Mouse (Mus musculus): ENCODE measurements around the gene Pdp2. TPM values are rescaled to one million over a fixed set of nuclear protein-coding genes. Genes with fewer than 3 reads are reported as not detected.

The Pdp2 gene
- polyA plus RNA-seq, 1 experiment from 2014 or later, result 21.0 TPM

GRCm38 (mm10) chr8:104606329-104606728 lies 15.1 kb downstream of the Pdp2 start:
- no peaks in the 10 kb centered on the region for H3K36me3 ChIP-seq (ENCODE audit: control insufficient read depth, insufficient read depth, low read length)
- ATAC-seq (ENCODE audit: low read depth), result no peak
- H3K4me1 ChIP-seq (ENCODE audit: control insufficient read depth, insufficient read depth, low read length), result no peaks in the 10 kb centered on the region
- no peak overlapping the region for H3K27ac ChIP-seq (ENCODE audit: low read depth, low read length)
- no peak overlapping the region for H3K9ac ChIP-seq (replicated peaks; ENCODE audit: low read depth, low read length)
- no peaks in the 10 kb centered on the region for H3K9me3 ChIP-seq (ENCODE audit: control insufficient read depth, low read length)
- no peak overlapping the region for H3K4me3 ChIP-seq (ENCODE audit: low read depth, low read length)
- WGBS, result 55% methylated on average over 6 of the region's 6 CpGs
- no peak overlapping the region for H3K4me2 ChIP-seq (ENCODE audit: low read depth, low read length)
- no peaks in the 10 kb centered on the region for H3K27me3 ChIP-seq (ENCODE audit: control insufficient read depth, insufficient read depth, low read length)

GRCm38 (mm10) chr8:104607944-104608343 lies 16.7 kb downstream of the Pdp2 start:
- Histone ChIP-seq H3K27ac (ENCODE audit: low read depth, low read length) (no peak overlapping the region), H3K36me3 (ENCODE audit: control insufficient read depth, insufficient read depth, low read length) (no peaks in the 10 kb centered on the region), H3K9me3 (ENCODE audit: control insufficient read depth, low read length) (no peaks in the 10 kb centered on the region), H3K9ac (replicated peaks; ENCODE audit: low read depth, low read length) (no peak overlapping the region), H3K27me3 (ENCODE audit: control insufficient read depth, insufficient read depth, low read length) (no peaks in the 10 kb centered on the region), H3K4me1 (ENCODE audit: control insufficient read depth, insufficient read depth, low read length) (no peaks in the 10 kb centered on the region), H3K4me2 (ENCODE audit: low read depth, low read length) (no peak overlapping the region), H3K4me3 (ENCODE audit: low read depth, low read length) (no peak overlapping the region)
- WGBS, result 84% methylated on average over 2 of the region's 2 CpGs
- no peak for ATAC-seq (ENCODE audit: low read depth)

- no peak overlapping the region for H3K4me2 ChIP-seq (ENCODE audit: low read depth, low read length)
- no peaks in the 10 kb centered on the region for H3K27me3 ChIP-seq (ENCODE audit: control insufficient read depth, insufficient read depth, low read length)
- no peaks in the 10 kb centered on the region for H3K4me1 ChIP-seq (ENCODE audit: control insufficient read depth, insufficient read depth, low read length)
- no peaks in the 10 kb centered on the region for H3K9me3 ChIP-seq (ENCODE audit: control insufficient read depth, low read length)
- H3K36me3 ChIP-seq (ENCODE audit: control insufficient read depth, insufficient read depth, low read length), result no peaks in the 10 kb centered on the region
- no peak overlapping the region for H3K9ac ChIP-seq (replicated peaks; ENCODE audit: low read depth, low read length)
- no peak overlapping the region for H3K27ac ChIP-seq (ENCODE audit: low read depth, low read length)
- H3K4me3 ChIP-seq (ENCODE audit: low read depth, low read length), result no peak overlapping the region
- WGBS, result 83% methylated on average over 8 of the region's 8 CpGs
- no peak for ATAC-seq (ENCODE audit: low read depth)
Measured at GRCm38 (mm10) chr8:104609222-104609621, 18.0 kb downstream of the Pdp2 start.

- ATAC-seq (ENCODE audit: low read depth), result no peak
- Histone ChIP-seq H3K36me3 (ENCODE audit: control insufficient read depth, insufficient read depth, low read length) (no peaks in the 10 kb centered on the region), H3K27me3 (ENCODE audit: control insufficient read depth, insufficient read depth, low read length) (no peaks in the 10 kb centered on the region), H3K9ac (replicated peaks; ENCODE audit: low read depth, low read length) (no peak overlapping the region), H3K4me2 (ENCODE audit: low read depth, low read length) (no peak overlapping the region), H3K9me3 (ENCODE audit: control insufficient read depth, low read length) (no peaks in the 10 kb centered on the region), H3K27ac (ENCODE audit: low read depth, low read length) (no peak overlapping the region), H3K4me1 (ENCODE audit: control insufficient read depth, insufficient read depth, low read length) (no peaks in the 10 kb centered on the region), H3K4me3 (ENCODE audit: low read depth, low read length) (no peak overlapping the region)
- WGBS, result 81% methylated on average over 12 of the region's 12 CpGs
Measured at GRCm38 (mm10) chr8:104610185-104610766, 19.0 kb downstream of the Pdp2 start.

- no peak overlapping the region for H3K4me2 ChIP-seq (ENCODE audit: low read depth, low read length)
- no peak overlapping the region for H3K9ac ChIP-seq (replicated peaks; ENCODE audit: low read depth, low read length)
- no peak overlapping the region for H3K27ac ChIP-seq (ENCODE audit: low read depth, low read length)
- H3K4me1 ChIP-seq (ENCODE audit: control insufficient read depth, insufficient read depth, low read length), result no peaks in the 10 kb centered on the region
- no peaks in the 10 kb centered on the region for H3K27me3 ChIP-seq (ENCODE audit: control insufficient read depth, insufficient read depth, low read length)
- no peaks in the 10 kb centered on the region for H3K36me3 ChIP-seq (ENCODE audit: control insufficient read depth, insufficient read depth, low read length)
- H3K9me3 ChIP-seq (ENCODE audit: control insufficient read depth, low read length), result no peaks in the 10 kb centered on the region
- ATAC-seq (ENCODE audit: low read depth), result no peak
- 70% methylated on average over 4 of the region's 4 CpGs for WGBS
- no peak overlapping the region for H3K4me3 ChIP-seq (ENCODE audit: low read depth, low read length)
Measured at GRCm38 (mm10) chr8:104611613-104612012, 20.4 kb downstream of the Pdp2 start.

- Histone ChIP-seq H3K4me2 (ENCODE audit: low read depth, low read length) (no peak overlapping the region), H3K27me3 (ENCODE audit: control insufficient read depth, insufficient read depth, low read length) (no peaks in the 10 kb centered on the region), H3K36me3 (ENCODE audit: control insufficient read depth, insufficient read depth, low read length) (no peaks in the 10 kb centered on the region), H3K4me1 (ENCODE audit: control insufficient read depth, insufficient read depth, low read length) (no peaks in the 10 kb centered on the region), H3K9ac (replicated peaks; ENCODE audit: low read depth, low read length) (no peak overlapping the region), H3K4me3 (ENCODE audit: low read depth, low read length) (no peak overlapping the region), H3K9me3 (ENCODE audit: control insufficient read depth, low read length) (no peaks in the 10 kb centered on the region), H3K27ac (ENCODE audit: low read depth, low read length) (no peak overlapping the region)
- WGBS, result 86% methylated on average over 4 of the region's 4 CpGs
- ATAC-seq (ENCODE audit: low read depth), result no peak
Measured at GRCm38 (mm10) chr8:104613119-104613518, 21.9 kb downstream of the Pdp2 start.

- WGBS, result 75% methylated on average over 5 of the region's 5 CpGs
- Histone ChIP-seq H3K27me3 (ENCODE audit: control insufficient read depth, insufficient read depth, low read length) (no peaks in the 10 kb centered on the region), H3K36me3 (ENCODE audit: control insufficient read depth, insufficient read depth, low read length) (no peaks in the 10 kb centered on the region), H3K9me3 (ENCODE audit: control insufficient read depth, low read length) (no peaks in the 10 kb centered on the region), H3K9ac (replicated peaks; ENCODE audit: low read depth, low read length) (no peak overlapping the region), H3K4me2 (ENCODE audit: low read depth, low read length) (no peak overlapping the region), H3K4me1 (ENCODE audit: control insufficient read depth, insufficient read depth, low read length) (no peaks in the 10 kb centered on the region), H3K4me3 (ENCODE audit: low read depth, low read length) (no peak overlapping the region), H3K27ac (ENCODE audit: low read depth, low read length) (no peak overlapping the region)
- ATAC-seq (ENCODE audit: low read depth), result no peak
Measured at GRCm38 (mm10) chr8:104620765-104621164, 29.5 kb downstream of the Pdp2 start.

GRCm38 (mm10) chr8:104624161-104624560 lies 32.9 kb downstream of the Pdp2 start, which contains the start of gene Cdh16:
Gene Cdh16, minus strand, starts transcription at chr8:104624396.
- WGBS, result 84% methylated on average over 6 of the region's 6 CpGs

GRCm38 (mm10) chr8:104627065-104627740 lies 36.0 kb downstream of the Pdp2 start:
- no peak overlapping the region for H3K4me2 ChIP-seq (ENCODE audit: low read depth, low read length)
- 79% methylated on average over 4 of the region's 4 CpGs for WGBS
- no peak for ATAC-seq (ENCODE audit: low read depth)

More at GRCm38 (mm10) chr8:104624161-104624560, 32.9 kb downstream of the Pdp2 start, which contains the start of gene Cdh16:
- Histone ChIP-seq H3K4me2 (ENCODE audit: low read depth, low read length) (no peak within 1 kb of the TSS), H3K9me3 (ENCODE audit: control insufficient read depth, low read length) (no peaks in the 10 kb centered on the region), H3K27me3 (ENCODE audit: control insufficient read depth, insufficient read depth, low read length) (no peaks in the 10 kb centered on the region), H3K4me1 (ENCODE audit: control insufficient read depth, insufficient read depth, low read length) (no peaks in the 10 kb centered on the region), H3K4me3 (ENCODE audit: low read depth, low read length) (no peak within 1 kb of the TSS), H3K36me3 (ENCODE audit: control insufficient read depth, insufficient read depth, low read length) (no peaks in the 10 kb centered on the region), H3K9ac (replicated peaks; ENCODE audit: low read depth, low read length) (no peak within 1 kb of the TSS), H3K27ac (ENCODE audit: low read depth, low read length) (no peak within 1 kb of the TSS)
- no peak for ATAC-seq (ENCODE audit: low read depth)

More at GRCm38 (mm10) chr8:104627065-104627740, 36.0 kb downstream of the Pdp2 start:
- Histone ChIP-seq H3K27me3 (ENCODE audit: control insufficient read depth, insufficient read depth, low read length) (peaks cover 2% of the 10 kb centered on the region; the same call in 1 of the 2 replicates), H3K4me3 (ENCODE audit: low read depth, low read length) (no peak overlapping the region), H3K9ac (replicated peaks; ENCODE audit: low read depth, low read length) (no peak overlapping the region), H3K9me3 (ENCODE audit: control insufficient read depth, low read length) (no peaks in the 10 kb centered on the region), H3K4me1 (ENCODE audit: control insufficient read depth, insufficient read depth, low read length) (peaks cover 5% of the 10 kb centered on the region; the same call in 1 of the 2 replicates), H3K27ac (ENCODE audit: low read depth, low read length) (no peak overlapping the region), H3K36me3 (ENCODE audit: control insufficient read depth, insufficient read depth, low read length) (no peaks in the 10 kb centered on the region)
